Mouse (Mus musculus): ENCODE measurements around the gene Baz1a.

GRCm38 (mm10) chr12:54994068-54994386 lies 20.1 kb downstream of the Baz1a start:
- no peak for TF ChIP-seq CTCF (IDR thresholded peaks at IDR 0.05; ENCODE audit: borderline replicate concordance, insufficient read depth, low read length)
- no peak for TF ChIP-seq POLR2A (IDR thresholded peaks at IDR 0.05; ENCODE audit: low read depth, low read length)

All from embryonic fibroblast, embryonic 13.5 days (primary cell).